Mouse (Mus musculus) heart, postnatal 0 days (tissue): ENCODE measurements around the gene Syn3.

Experiments
- CTCF ChIP-seq: IDR thresholded peaks from 2 replicates; pipeline ENCODE4 v1.5.1; 2016; ENCODE audit warnings: antibody characterized with exemption, control low read depth, low read depth
- EP300 ChIP-seq: IDR thresholded peaks from 2 replicates; pipeline ENCODE4 v1.6.1; 2016; ENCODE audit warnings: antibody characterized with exemption, low read depth

- TF ChIP-seq CTCF (no peak), EP300 (no peak)
Measured at GRCm38 (mm10) chr10:86328143-86328542, 170.6 kb downstream of the Syn3 start.
